ENCODE assay signal across 14 mouse cellular contexts in genomic region chr11:68145586-68146455, GRCm38 (mm10).
DNase-seq lines count a peak whose midpoint lies in the region; ATAC-seq and TF ChIP-seq lines count a peak whose summit lies in the region.
"Had no signal": no experiment of that assay in that cellular context is flagged by ENCODE, and none has a peak within 500 bp of the region (broad histone marks: within the 10 kb centered on the region; RNA-seq: fewer than 3 reads in every experiment).

No protein-coding gene starts in this region.

- no peaks in the 10 kb centered on the region; the same call in 1 of the 2 replicates for H3K27me3 ChIP-seq in forebrain, postnatal 0 days (ENCODE audit: insufficient read depth, low read length)
- no peaks in the 10 kb centered on the region; the same call in 1 of the 2 replicates for H3K27me3 ChIP-seq in limb, embryonic 14.5 days (ENCODE audit: control insufficient read depth, insufficient read depth, low read length)
- no peaks in the 10 kb centered on the region for H3K27me3 ChIP-seq in stomach, embryonic 14.5 days (ENCODE audit: control insufficient read depth, insufficient read depth, low read length)
- H3K27me3 ChIP-seq: CH12.LX had no signal

- 11% methylated on average over 17 of the region's 17 CpGs for WGBS in forebrain, postnatal 0 days
- WGBS in limb, embryonic 14.5 days = 21% methylated on average over 17 of the region's 17 CpGs
- 33% methylated on average over 17 of the region's 17 CpGs for WGBS in stomach, embryonic 14.5 days

- H3K4me1 ChIP-seq in forebrain, postnatal 0 days (ENCODE audit: insufficient read depth) = peaks cover 24% of the 10 kb centered on the region
- peaks cover 36% of the 10 kb centered on the region for H3K4me1 ChIP-seq in limb, embryonic 14.5 days (ENCODE audit: control insufficient read depth, insufficient read depth, low read length)
- H3K4me1 ChIP-seq in stomach, embryonic 14.5 days (ENCODE audit: control insufficient read depth, insufficient read depth, low read length) = peaks cover 25% of the 10 kb centered on the region

- H3K27ac ChIP-seq in forebrain, postnatal 0 days (ENCODE audit: low read depth, low read length) = peak overlapping the region; percentile 47
- H3K27ac ChIP-seq in limb, embryonic 14.5 days (replicated peaks; ENCODE audit: low read depth, low read length) = no peak overlapping the region; the same call in 1 of the 2 replicates
- H3K27ac ChIP-seq in stomach, embryonic 14.5 days (ENCODE audit: low read length) = peak overlapping the region; percentile 59; the same call in 1 of the 2 replicates

- no peak overlapping the region for H3K4me3 ChIP-seq in forebrain, postnatal 0 days (ENCODE audit: low read depth, low read length)
- H3K4me3 ChIP-seq in limb, embryonic 14.5 days (replicated peaks; ENCODE audit: low read length) = no peak overlapping the region
- no peak overlapping the region for H3K4me3 ChIP-seq in stomach, embryonic 14.5 days (ENCODE audit: low read depth, low read length)

- H3K9ac ChIP-seq in forebrain, postnatal 0 days = peak overlapping the region; percentile 15; the same call in 1 of the 2 replicates
- H3K9ac ChIP-seq in limb, embryonic 14.5 days (ENCODE audit: low read depth, low read length, severe bottlenecking) = 0 out of 2 replicates have a peak overlapping the region, but pooled peaks have one; percentile 21
- H3K9ac ChIP-seq in stomach, embryonic 14.5 days (replicated peaks; ENCODE audit: low read depth, low read length) = 0 out of 2 replicates have a peak overlapping the region, but pooled peaks have one; percentile 0

- no peaks in the 10 kb centered on the region for H3K9me3 ChIP-seq in forebrain, postnatal 0 days (ENCODE audit: low read length)
- no peaks in the 10 kb centered on the region for H3K9me3 ChIP-seq in limb, embryonic 14.5 days (ENCODE audit: control insufficient read depth, low read length)
- no peaks in the 10 kb centered on the region for H3K9me3 ChIP-seq in stomach, embryonic 14.5 days (ENCODE audit: control insufficient read depth, low read depth, low read length)

- TF ChIP-seq POLR2A in limb, embryonic 14.5 days (IDR thresholded peaks at IDR 0.05; ENCODE audit: borderline replicate concordance, extremely low read depth, insufficient read depth, insufficient read length) = no peak

- H3K4me2 ChIP-seq in forebrain, postnatal 0 days (ENCODE audit: low read depth) = peak overlapping the region; percentile 6; the same call in 1 of the 2 replicates
- H3K4me2 ChIP-seq in limb, embryonic 14.5 days (replicated peaks; ENCODE audit: low read depth, low read length, severe bottlenecking) = 0 out of 2 replicates have a peak overlapping the region, but pooled peaks have one; percentile 3
- no peak overlapping the region; the same call in 1 of the 2 replicates for H3K4me2 ChIP-seq in stomach, embryonic 14.5 days (replicated peaks; ENCODE audit: low read depth, low read length)

- peak; percentile 78 for ATAC-seq in forebrain, postnatal 0 days
- ATAC-seq in limb, embryonic 14.5 days (ENCODE audit: low FRiP score, low read depth) = no peak
- ATAC-seq in stomach, embryonic 14.5 days (ENCODE audit: insufficient number of reproducible peaks, insufficient read depth, low FRiP score, low read depth) = no peak; the same call in 1 of the 2 replicates

- peak; percentile 32 to 51 for DNase-seq in layer of hippocampus, postnatal 14 days (ENCODE audit: low spot score in 2 of 2)
- no peak for DNase-seq in layer of hippocampus, adult 18-20 months (ENCODE audit: low spot score in 2 of 2)
- peak; percentile 62 for DNase-seq in forebrain, postnatal 0 days
- no peak for DNase-seq in limb, embryonic 14.5 days (ENCODE audit: low spot score)
- DNase-seq in kidney, postnatal 4 days = no peak
- no peak for DNase-seq in spleen, adult 18-20 months
- no peak for DNase-seq in kidney, postnatal 10 days
- DNase-seq: cerebellum, adult 18-20 months; kidney, adult 2 months; liver; right cerebral cortex, postnatal 14 days; thymus, postnatal 4 days had no signal

- no peaks in the 10 kb centered on the region for H3K36me3 ChIP-seq in forebrain, postnatal 0 days (ENCODE audit: insufficient read depth)
- no peaks in the 10 kb centered on the region for H3K36me3 ChIP-seq in limb, embryonic 14.5 days (ENCODE audit: control insufficient read depth, insufficient read depth, low read length)
- H3K36me3 ChIP-seq in stomach, embryonic 14.5 days (ENCODE audit: control insufficient read depth, insufficient read depth, low read length) = no peaks in the 10 kb centered on the region

- no peak for TF ChIP-seq CTCF in forebrain, postnatal 0 days (IDR thresholded peaks at IDR 0.05; ENCODE audit: low read depth)

Comparison
In these comparisons a context has a peak if more than half of its experiments do, and no peak if none do; other contexts are left out.
1. DNase-seq: peak in layer of hippocampus, postnatal 14 days (2 of 2) and forebrain, postnatal 0 days (single experiment); none in layer of hippocampus, adult 18-20 months (0 of 2), limb, embryonic 14.5 days (single experiment), kidney, postnatal 4 days (0 of 2), spleen, adult 18-20 months (0 of 2) and kidney, postnatal 10 days (single experiment).
2. Peak in every context shown above with its lines, with median percentiles within 50 percentile points of each other: H3K9ac ChIP-seq.